Mouse (Mus musculus): ENCODE measurements around the gene Notch1.

Gene Notch1

DNA sequence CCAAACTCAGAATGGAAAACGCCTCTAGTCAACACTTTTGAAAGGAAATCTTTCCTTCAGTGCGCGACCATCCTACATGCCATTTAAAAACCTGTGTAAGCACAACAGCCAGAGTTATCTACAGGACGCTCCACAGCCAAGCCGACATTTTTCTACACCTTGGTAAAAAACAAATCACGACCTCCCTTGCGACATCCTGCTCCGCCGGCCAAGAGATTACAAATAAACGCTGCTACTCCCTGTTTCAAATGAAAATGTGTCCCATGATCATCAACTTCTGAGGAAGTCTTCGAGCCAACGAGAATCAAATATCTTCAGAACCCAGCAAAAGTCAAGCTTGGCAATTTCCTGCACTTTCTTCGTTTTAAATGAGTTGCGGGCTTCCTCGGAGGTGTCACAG, 72.1 kb downstream of the Notch1 start:
- DNase-seq, result no peak

DNA sequence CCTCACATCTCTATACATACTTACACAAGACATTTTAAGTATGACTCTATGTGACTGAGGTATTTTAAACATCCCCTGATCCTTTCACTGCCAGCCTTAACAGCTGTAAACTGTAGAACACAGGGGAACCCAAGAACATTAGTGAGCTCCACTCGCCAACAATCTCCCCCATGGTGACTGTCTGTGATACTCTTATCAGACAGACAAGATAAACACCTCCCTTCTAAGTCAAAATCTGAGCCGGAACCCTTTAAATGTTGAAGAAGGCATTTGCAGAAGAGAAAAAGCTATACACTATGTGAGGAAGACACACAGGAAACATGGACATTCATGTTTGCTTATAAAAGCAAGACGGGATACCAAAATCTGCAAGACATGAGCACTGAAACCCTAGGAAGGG, 72.6 kb downstream of the Notch1 start:
- DNase-seq, result no peak

DNA sequence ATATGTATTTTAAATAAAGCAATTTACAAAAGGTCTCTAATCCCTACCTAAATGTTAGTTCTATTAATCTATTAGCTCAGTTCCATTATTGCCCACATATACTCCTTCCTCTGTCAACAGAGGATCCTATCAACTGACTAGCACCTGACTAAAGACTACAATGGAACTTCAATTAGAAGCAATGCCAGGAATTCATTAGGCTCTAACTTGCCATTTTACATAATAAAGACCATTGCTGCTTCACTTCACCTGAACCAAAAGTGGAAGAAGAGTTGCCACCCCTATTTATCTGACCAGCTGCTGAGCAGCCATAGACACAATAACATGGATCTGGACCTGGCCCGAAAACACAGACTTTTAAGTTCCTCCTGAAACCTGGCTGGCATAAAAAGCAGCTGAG, 73.6 kb downstream of the Notch1 start:
- no peak for DNase-seq

DNA sequence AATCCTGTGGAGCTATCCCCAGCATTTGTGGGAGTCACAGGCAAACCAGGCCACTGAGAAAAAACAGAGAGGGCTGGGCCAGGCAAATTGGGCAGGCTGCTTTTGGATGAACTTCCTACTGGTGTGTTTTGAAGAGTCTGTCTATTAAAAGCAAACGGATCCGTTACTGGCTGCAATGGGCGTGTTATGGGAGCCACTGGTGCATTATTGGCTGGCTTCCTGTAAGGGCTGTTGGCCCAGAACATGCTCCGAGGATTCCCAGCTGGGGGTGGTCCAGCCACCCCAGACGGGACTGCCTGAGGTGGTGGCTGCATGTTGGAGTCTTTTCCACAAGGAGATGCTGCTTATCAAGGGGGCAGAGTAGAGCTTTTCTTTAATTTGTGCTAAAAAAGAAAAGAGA, 74.8 kb downstream of the Notch1 start:
- DNase-seq, result no peak

DNA sequence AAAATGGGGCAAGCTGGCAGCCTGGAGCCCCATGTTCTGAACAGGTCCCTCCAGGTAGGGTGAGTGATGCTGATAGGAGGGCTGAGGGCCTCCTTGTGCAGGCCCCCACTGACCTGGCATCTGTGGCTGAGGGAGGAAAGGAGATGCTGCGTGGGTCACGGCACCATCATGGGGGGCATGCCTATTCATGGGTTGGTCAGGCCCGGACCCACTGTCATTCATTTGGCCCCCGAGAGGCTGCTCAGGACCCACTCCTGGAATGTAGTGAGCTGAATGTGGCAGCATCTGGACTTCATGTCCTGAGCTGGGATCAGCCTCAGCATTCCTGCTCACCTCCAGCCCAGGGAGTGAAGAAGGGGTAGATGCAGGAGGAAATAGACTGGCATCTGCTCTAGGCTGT, 75.2 kb downstream of the Notch1 start:
- DNase-seq, result no peak

DNA sequence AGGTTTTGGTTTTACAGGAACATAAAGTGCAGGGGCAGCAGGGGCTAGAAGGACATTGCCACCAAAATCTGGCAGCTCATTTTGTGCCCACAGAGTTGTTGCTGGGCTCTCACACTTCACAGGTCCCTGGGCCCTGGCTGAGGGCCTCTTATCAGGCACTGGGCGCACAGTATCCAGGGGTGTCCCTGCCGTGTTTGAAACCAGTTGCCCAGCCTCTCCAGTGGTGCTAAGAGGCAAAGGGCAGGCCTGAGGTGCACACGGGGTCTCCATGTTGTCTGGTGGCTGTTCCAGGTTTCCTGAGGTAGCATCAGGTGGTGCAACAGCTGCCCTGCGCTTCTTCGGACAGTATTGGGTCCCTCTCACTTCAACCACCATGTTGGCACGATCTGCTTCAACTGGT, 76.8 kb downstream of the Notch1 start:
- DNase-seq, result no peak

DNA sequence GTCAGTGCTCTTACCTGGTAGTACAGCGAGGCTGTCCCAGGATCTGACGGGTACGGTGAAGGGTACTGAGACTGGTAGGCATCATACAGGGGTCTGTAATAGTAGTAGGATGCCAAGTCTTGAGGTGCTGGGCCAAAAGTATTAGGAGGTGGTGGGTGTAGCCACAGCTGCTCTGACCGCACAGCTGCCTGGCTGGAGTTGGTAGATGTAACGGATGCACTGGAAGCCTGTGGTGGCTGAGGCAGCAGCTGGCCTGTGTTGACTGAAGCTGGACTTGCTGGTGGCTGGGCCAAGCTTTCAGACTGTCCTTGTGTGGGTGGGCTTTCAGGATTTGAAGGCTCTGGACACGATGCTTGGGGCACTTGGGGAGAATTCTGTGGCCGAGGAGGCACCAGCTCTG, 78.1 kb downstream of the Notch1 start:
- no peak for DNase-seq

DNA sequence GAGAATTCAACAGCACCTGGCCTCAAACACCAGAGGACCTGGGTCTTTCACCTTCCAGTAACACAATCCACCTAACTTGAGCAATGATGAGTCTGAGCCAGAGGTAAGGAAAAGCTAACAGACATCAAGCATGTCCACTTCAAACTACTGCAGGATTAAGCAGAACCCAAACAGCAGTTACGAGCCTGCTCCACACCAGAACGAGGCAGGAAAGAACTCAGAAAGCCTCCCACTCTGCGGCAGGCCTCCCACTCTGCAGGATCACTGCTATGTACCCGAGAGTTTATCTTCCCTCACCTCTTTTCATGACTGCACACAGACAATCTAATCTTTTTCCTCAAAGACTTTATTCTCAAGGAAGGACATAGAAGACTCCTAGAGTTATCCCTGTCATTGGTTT, 79.2 kb downstream of the Notch1 start:
- DNase-seq, result no peak

DNA sequence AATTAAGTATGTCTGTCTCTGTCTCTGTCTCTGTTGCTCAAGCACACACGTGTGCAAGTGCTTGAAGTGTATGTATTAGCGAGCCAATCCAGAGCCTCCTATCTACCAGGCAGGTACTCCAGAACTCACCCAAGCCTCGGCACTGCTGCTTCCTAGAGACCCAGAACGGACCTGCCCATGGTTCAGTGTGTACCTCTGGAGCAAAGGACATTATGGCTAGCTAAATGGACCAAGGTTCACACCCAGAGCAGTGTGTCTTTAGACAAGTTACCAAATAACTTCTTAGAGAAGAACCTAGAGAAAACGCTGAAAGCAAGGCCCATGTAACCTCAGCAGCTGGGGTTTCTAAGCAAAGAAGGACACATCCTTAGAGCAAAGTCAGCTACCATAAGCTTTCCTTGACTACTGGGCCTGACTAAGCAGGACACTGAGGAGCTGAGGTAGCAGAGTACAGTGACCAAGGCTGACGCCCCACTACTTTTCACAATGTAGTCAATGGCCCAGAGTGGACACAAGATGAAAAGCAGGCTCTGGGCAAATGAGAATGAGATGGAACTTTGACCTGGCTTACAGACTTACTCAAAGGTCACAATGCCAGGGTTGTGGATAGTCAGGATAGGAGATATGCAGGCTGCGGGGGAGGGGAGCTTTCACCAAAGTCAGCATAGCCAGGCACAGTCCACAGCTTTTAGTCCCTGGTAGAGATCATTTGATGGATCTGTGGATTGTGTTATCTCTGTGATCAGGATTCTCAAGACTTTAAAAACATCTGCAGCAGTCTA, 81.5 kb downstream of the Notch1 start:
- peak in 1 of 2 experiments; percentile 40 for DNase-seq

DNA sequence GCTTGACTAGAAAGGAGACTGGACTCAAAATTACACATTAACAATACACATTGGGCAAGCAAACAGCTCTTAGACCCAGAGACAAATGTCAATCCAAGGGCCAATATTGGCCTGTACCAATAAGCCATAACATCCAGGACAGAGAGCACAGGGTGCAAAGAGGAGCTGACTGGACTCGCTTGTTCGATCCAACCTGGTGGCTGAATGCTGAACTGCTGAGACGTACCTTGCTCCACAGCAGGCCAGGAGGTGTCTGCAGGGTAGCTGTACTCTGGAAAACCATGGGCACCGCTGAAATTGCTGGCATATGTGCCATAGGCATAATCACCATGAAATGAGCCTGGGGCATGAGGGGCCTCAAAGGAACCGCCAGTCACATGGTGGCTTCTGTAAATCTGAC, 86.6 kb downstream of the Notch1 start:
- DNase-seq, result no peak

DNA sequence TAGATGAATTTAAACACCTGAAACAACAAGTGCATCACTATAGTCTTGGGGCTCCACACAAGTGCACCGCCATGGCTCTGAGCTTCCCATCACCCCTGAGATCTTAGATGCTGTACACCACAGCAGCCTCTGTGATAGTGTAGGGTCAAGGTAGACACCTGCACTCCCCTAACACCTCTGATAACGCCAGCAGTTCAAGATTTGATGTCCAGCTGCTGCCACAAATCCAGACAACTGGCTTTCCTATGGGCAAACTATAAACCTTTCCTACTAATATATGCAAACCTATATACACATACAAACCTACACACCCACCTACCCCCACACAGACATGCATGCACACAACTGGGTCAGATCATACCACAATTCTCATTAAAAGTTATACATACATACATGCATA, 91.9 kb downstream of the Notch1 start:
- DNase-seq, result no peak

DNA sequence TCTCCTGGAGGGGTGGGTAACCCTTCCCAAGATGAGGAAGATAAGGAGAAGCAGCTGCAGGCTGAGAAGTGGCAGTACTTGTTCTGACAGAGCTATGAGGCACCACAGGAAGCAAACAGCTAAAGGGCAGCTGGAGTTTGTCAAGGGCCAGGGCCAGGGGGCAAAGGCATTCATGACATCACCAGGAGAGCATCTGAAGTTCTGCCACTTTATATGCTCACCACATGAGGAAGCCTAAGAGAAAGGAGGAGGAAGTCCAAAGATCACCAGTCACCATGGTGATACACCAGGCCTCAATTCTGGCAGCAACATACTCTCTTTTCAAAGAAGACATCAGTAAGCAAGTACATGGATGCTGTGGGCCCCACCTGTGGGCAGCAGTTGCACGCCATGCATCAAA, 93.4 kb downstream of the Notch1 start:
- no peak for DNase-seq

DNA sequence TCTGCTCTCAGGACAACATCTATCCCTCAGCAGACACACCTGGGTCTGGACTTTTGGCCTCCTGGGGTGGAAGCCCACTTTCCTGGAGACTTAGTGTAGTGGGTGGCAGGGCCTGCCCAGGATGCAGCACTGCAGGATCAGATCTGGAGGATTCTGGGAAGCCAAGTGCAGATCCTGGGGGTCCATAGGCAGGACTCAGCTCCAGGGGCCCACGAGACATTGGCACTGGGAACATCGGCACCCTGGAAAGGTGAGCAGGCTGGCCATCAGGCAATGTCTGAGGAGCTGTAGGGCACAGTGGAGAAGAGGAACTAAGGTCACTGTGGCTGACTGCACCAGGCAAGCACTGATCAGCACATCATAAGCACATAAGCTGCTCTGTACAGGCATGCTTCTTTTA, 94.5 kb downstream of the Notch1 start:
- no peak for DNase-seq

DNA sequence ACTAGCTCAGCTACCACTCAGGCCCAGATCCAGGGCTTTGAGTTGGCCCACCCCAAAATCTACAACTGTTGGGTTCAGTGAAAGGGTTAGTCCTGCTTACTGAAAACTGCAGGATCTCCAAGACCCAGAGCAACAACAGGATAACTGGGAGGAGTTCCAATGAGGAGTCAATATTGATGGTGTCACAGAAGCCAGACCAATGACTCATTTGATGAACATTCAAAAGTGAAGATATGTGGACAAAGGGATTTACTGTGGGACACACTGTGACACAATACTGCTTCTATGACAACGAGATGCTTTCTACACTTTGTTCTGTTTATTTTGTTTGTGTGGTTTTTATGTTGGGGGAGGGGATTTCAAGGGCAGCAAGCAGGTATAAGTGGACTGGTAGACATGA, 98.3 kb downstream of the Notch1 start:
- no peak for DNase-seq

DNA sequence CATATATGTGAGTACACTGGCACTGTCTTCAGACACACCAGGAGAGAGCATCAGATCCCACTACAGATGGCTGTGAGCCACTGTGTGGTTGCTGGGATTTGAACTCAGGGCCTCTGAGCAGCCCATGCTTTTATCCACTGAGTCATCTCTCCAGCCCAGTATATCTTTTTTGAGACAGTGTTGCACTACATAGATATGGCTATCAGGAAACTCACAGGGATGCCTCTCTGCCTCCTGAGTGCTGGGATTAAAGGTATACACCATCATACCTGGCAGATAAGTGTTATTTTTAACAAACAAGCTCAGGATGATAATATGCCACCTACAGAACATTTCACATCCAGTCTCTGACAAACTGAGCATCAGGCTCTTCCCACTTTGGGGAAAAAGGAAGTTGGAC, 99.4 kb downstream of the Notch1 start:
- no peak for DNase-seq

DNA sequence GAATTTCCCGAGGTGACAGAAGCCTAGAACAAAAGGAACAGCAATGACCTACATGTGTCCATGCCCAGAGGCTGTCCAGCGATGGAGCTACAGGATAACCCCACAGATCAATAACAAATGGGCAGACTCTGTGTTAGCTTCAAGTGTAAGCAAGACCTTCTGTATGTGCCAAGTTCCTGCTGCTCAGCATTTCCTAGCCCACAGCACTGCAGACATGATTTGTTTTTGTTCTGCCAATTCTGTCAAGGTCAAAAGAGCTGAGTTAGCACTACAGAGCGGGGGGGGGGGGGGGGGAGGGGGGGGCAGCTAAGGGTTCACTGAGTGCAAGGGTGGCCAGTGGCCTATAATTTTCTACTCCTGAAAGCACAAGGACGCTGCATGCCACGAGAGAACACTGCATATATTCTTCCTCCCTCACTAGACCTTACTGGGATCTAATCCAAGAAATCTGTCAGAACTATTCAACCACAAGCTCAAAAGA, 105.5 kb downstream of the Notch1 start:
- no peak for DNase-seq

DNA sequence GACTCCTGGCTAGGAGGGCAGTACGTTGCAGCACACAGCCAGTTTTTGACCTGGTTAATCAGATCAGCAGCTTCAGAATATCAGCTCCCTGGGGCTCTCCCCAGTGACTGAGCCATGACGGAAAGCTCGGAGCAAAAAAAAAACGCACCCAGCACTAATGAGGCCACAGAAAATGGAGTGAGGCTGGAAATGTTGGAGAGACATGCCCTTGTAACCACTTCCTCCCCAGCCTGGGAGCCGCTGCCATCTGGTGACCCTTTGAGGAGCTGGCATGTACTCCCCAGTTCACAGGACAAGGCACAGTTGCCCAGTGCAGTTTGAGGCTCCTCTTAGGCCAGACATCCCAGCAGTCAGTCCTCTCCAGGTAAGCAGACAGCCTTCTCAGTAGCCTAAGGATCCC, 106.4 kb downstream of the Notch1 start:
- DNase-seq, result no peak

DNA sequence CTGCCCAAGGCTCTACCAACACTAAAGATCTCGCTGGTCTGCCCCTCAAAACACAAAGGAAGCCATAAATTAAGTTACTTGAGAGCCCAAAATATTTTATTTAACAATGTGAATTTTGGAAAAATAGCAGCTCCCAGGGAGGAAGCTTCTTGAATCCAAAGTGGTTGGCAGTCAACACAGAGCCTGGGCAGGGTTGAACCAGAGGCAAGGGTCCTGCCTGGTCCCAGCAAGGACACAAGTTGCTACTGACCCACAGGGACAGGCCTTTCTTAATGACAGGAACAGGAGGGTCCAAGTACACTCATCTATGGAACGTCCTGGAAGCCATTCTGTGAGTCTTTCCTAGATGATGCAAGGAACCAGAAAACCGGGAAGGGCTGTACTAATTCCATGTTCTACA, 107.1 kb downstream of the Notch1 start:
- DNase-seq, result no peak

DNA sequence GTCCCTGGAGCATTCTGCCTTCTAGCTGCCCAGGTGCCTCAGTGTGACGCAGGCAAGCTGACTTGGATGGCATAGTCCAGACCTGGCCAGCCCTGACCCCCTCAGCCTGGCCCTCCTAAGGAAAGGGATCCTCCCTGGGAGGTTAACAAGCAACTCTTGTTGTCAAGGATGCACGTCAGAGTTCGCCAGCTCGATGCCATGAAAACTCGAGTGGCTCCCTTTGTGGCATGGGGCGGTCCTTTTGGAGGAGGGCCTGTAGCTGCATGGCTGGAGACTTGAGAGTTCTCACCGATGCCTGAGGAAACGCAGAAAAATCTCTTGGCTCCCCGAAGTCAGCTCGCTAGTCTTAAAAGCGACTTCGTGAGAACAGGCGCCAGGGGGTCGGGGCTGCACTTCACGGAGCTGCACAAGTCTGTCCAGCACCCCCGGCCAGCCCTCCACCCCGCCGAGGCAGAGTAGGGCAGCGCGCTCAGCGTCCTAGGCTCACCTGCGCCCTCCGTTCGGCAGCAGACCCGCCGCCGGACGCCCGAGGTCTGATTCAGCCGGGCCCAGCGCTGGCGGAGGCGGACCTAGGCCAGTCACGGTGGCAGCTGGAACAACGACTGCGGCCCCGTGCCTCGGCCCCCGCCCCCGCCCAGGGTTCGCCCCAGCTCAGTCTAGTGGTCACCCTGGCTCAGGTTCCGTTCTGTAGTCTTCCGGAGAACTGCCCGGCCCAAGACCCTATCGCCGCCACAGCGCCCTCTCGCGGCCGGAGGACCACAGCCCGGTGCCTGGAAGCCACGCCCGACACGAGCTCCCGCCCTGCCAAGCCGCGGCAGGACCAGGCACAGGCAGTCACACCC, 107.7 kb downstream of the Notch1 start, which contains the start of gene Inpp5e:
Inpp5e (minus strand) TSS at position 689 of the 842 bp plus-strand sequence.
- DNase-seq, result peak; percentile 99
